Mouse (Mus musculus) ES-E14 (cell line): Measurements from ENCODE around the gene Bicral. TPM values are rescaled to one million over a fixed set of nuclear protein-coding genes. Genes with fewer than 3 reads are reported as not detected.

Experiments used
- DNase-seq: peaks from one replicate; pipeline ENCODE4 v3.0.0-alpha.2; 2013; ENCODE audit warnings: low read depth, low spot score
- H3K27ac ChIP-seq: 2 replicates; pipeline ENCODE4 v1.5.1; 2012; ENCODE audit warnings: low read depth, mild to moderate bottlenecking, low read length, moderate library complexity, mixed read lengths; ENCODE audit not compliant: poor library complexity, insufficient read depth, severe bottlenecking
- H3K36me3 ChIP-seq: 2 replicates; pipeline ENCODE4 v1.6.1; 2012; ENCODE audit warnings: mild to moderate bottlenecking, low read length, moderate library complexity, mixed read lengths; ENCODE audit not compliant: control insufficient read depth, poor library complexity, insufficient read depth, severe bottlenecking
- H3K4me1 ChIP-seq, 2 experiments: fragments of 150-350 bp in 1 of 2; sonication (generic) in 1 of 2; 2 replicates each; pipeline ENCODE4 v1.6.1; 2012; ENCODE audit warnings: low read length in 2 of 2, mild to moderate bottlenecking in 1 of 2, mixed read lengths in 1 of 2; ENCODE audit not compliant: control insufficient read depth in 2 of 2, insufficient read depth in 2 of 2, poor library complexity in 1 of 2
- H3K4me3 ChIP-seq, 2 experiments: fragments of 150-350 bp in 1 of 2; sonication (generic) in 1 of 2; 2 replicates each; pipeline ENCODE4 v1.5.1; 2012; ENCODE audit warnings: low read length in 2 of 2, low read depth in 1 of 2, mild to moderate bottlenecking in 1 of 2, mixed read lengths in 1 of 2; ENCODE audit not compliant: insufficient read depth in 1 of 2, poor library complexity in 1 of 2, severe bottlenecking in 1 of 2
- H3K9ac ChIP-seq: 2 replicates; pipeline ENCODE4 v1.6.1; 2012; ENCODE audit warnings: low read depth, mild to moderate bottlenecking, low read length, mixed read lengths; ENCODE audit not compliant: poor library complexity, insufficient read depth, severe bottlenecking
- H3K9me3 ChIP-seq: fragments of 150-350 bp; sonication (generic); 2 replicates; pipeline ENCODE4 v1.6.1; 2012; ENCODE audit warnings: low read depth, mild to moderate bottlenecking, low read length; ENCODE audit not compliant: control insufficient read depth, insufficient read depth
- CHD2 ChIP-seq: IDR thresholded peaks from 2 replicates; pipeline ENCODE4 v1.6.1; 2014; ENCODE audit warnings: mild to moderate bottlenecking, low read depth, low read length, inconsistent platforms
- HCFC1 ChIP-seq: IDR thresholded peaks from 2 replicates; pipeline ENCODE4 v1.6.1; 2012; ENCODE audit warnings: low read length, inconsistent platforms, borderline replicate concordance; ENCODE audit not compliant: insufficient read depth
- MAFK ChIP-seq: IDR thresholded peaks from 2 replicates; pipeline ENCODE4 v1.6.1; 2014; ENCODE audit warnings: mild to moderate bottlenecking, low read depth, low read length, inconsistent platforms; ENCODE audit not compliant: insufficient read depth
- ZC3H11A ChIP-seq: IDR thresholded peaks from 2 replicates; pipeline ENCODE4 v1.6.1; 2012; ENCODE audit warnings: low read depth, mild to moderate bottlenecking, inconsistent platforms, low read length, borderline replicate concordance
- ZNF384 ChIP-seq: IDR thresholded peaks from 2 replicates; pipeline ENCODE4 v1.6.1; 2012; ENCODE audit warnings: low read depth, low read length, inconsistent platforms
- in situ Hi-C, 2 experiments: fragments of 600-800 bp; cut with MboI; formaldehyde crosslinking; loops; one replicate each; pipeline ENCODE4 v1.15.1; 2025; ENCODE audit warnings: low sequenced_read_pairs in 2 of 2, inconsistent platforms in 1 of 2; ENCODE audit not compliant: unreplicated experiment in 2 of 2
- total RNA-seq: library from RNA; depleted of rRNA; stranded (reverse); fragments of 300-350 nt; gene quantifications from 2 replicates; pipeline ENCODE4 v1.2.3, GENCODE M21; 2012

The Bicral gene
- total RNA-seq, 1 experiment: 20.2 TPM

DNA sequence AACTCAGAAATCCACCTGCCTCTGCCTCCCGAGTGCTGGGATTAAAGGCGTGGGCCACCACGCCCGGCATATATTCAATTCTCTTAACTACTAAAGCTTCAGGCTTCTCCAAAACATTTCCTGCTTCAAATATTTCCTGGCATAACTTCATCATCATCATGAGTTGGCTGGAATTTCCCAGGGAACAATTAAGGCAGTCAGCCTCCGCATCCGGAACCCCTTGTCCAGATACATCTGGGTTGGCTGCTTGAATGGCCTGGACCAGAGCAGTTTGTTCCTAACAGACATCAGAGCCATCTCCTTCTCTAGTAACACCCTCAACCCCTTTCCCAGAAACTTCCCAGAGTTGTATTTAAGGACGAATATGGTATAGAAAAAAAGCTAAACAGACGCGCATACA is 37.1 kb upstream of the Bicral start:
- H3K9ac ChIP-seq: no peak overlapping the region
- peaks cover 4 to 11% of the 10 kb centered on the region in 2 experiments; a peak in 3 of 4 replicates for H3K4me1 ChIP-seq
- no peak overlapping the region for H3K27ac ChIP-seq
- no peak overlapping the region for H3K4me3 ChIP-seq
- no peak for DNase-seq
- TF ChIP-seq ZNF384 (no peak), MAFK (no peak), ZC3H11A (no peak), CHD2 (no peak), HCFC1 (no peak)
- in situ Hi-C loops: no loop called here
- no peaks in the 10 kb centered on the region for H3K9me3 ChIP-seq
- peaks cover 4% of the 10 kb centered on the region; the same call in 1 of the 2 replicates for H3K36me3 ChIP-seq

DNA sequence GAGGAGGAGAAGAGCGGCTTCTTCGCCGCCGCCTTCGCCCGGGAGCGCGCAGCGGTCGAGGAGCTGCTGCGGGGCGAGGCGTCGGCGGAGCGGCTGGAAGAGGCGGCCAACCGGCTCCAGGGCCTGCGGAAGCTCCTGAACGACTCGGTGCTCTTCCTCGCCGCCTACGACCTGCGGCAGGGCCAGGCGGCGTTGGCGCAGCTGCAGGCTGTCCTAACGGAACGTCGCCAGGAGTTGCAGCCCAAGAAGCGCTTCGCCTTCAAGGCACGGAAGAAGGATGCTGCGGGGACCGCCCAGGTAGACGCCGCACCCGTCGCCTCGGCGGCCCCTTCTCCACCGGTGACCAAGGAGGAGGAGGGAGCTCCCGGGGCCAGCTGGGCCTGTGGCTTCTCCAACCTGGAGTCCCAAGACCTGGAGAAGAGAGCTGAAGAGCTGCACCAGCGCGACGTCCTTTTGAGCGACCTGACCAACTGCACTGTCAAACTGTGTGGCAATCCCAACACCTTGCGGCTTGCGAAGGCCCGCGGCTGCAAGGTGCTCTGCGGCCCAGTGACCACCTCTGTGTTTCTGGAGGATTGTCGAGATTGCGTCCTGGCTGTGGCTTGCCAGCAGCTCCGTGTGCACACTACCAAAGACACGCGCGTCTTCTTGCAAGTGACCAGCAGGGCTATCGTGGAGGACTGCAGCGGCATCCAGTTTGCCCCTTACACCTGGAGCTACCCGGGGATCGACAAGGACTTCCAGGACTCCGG is 32.7 kb upstream of the Bicral start:
- H3K9ac ChIP-seq: peak overlapping the region; percentile 87
- DNase-seq: no peak
- H3K4me1 ChIP-seq: peaks cover 4 to 17% of the 10 kb centered on the region in 2 experiments; a peak in 3 of 4 replicates
- in situ Hi-C loops: no loop called here
- H3K9me3 ChIP-seq: no peaks in the 10 kb centered on the region
- H3K27ac ChIP-seq: 0 out of 2 replicates have a peak overlapping the region, but pooled peaks have one; percentile 3
- H3K36me3 ChIP-seq: peaks cover 4% of the 10 kb centered on the region; the same call in 1 of the 2 replicates
- peak overlapping the region; percentile 80 to 98 for H3K4me3 ChIP-seq
- TF ChIP-seq ZC3H11A: no peak
- no peak for TF ChIP-seq HCFC1
- no peak for TF ChIP-seq MAFK
- TF ChIP-seq CHD2: no peak
- no peak for TF ChIP-seq ZNF384

DNA sequence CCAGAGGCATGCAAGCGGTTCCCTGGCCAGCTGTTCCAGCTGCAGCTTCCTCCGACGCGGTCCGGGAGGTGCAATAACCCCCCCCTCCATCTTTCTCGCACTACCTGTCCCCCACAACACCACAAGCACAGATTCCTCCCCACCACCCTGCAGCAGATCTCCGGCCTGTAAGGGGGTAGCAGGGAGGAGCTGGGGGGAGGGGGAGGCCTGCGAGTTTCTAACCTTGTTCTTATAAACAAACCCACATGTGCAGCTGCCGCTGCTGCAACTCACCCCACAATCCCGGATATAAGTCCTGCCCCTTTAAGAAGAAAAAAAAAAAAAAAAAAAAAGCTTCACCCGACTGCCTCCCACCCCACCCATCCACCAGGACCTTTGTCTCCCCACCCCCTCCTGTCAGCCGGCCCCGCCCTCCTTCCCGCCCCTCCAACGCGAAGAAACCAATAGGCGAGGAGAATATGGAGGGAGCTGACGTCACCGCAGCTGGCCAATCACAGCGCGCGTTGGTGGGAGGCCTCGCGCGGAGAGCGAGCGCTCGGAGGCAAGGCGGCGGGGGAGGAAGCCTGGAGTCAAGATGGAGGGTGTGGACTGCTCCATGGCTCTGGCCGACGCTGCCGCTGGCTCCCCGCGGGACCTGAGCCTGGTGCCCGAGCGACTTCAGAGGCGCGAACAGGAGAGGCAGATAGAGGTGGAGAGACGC is 32.0 kb upstream of the Bicral start, which contains the start of gene Tbcc:
Gene Tbcc, plus strand, starts transcription at position 569 of the 700 bp plus-strand sequence.
- H3K4me3 ChIP-seq: peak within 1 kb of the TSS; percentile 87 to 98
- in situ Hi-C loops: no loop called here
- H3K9ac ChIP-seq: peak within 1 kb of the TSS; percentile 87
- peaks cover 4% of the 10 kb centered on the region; the same call in 1 of the 2 replicates for H3K36me3 ChIP-seq
- peak within 1 kb of the TSS; percentile 59; the same call in 1 of the 2 replicates for H3K27ac ChIP-seq
- H3K4me1 ChIP-seq: peaks cover 6 to 22% of the 10 kb centered on the region in 2 experiments
- TF ChIP-seq HCFC1: peak; percentile 29
- peak; percentile 23; the same call in 1 of the 2 replicates for TF ChIP-seq CHD2
- TF ChIP-seq ZNF384: peak; percentile 99
- no peak for TF ChIP-seq MAFK
- TF ChIP-seq ZC3H11A: no peak
- DNase-seq: peak; percentile 98
- no peaks in the 10 kb centered on the region for H3K9me3 ChIP-seq

DNA sequence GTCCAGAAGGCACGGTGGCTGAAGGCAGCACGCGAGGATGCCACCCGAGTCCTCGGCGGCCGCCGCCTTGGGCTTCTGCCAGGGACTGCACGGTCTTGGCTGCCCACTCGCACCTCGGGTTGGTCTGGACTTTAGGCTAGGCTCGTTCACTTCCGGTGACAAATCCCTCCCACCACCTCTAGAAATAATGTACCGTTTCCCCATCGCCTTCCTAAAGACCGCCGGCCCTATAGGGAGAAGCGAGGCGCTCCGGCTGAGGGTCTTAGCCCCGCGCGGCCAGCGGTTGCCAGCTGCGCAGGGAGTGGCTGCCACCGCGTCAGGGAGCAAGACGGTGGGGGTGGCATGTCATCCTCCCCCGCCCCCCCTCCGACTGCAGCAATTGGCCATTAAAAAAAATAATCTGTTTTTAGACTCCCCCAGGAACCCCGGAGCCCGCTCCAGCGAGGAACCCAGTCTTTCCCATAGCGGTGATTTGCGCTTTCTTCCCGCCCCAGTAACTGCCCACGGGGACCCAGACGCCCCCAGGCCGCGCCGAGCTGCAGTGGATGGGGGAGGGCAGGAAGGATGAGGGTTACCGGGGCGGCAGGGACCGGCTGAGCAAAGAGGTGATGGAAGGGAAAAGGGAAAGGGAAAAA is 31.3 kb upstream of the Bicral start:
- no peaks in the 10 kb centered on the region for H3K9me3 ChIP-seq
- peak overlapping the region; percentile 87 to 93 for H3K4me3 ChIP-seq
- no peak for DNase-seq
- H3K27ac ChIP-seq: peak overlapping the region; percentile 59; the same call in 1 of the 2 replicates
- in situ Hi-C loops: no loop called here
- H3K4me1 ChIP-seq: peaks cover 6 to 22% of the 10 kb centered on the region in 2 experiments
- TF ChIP-seq MAFK (no peak), ZC3H11A (no peak), HCFC1 (no peak), ZNF384 (0 out of 2 replicates have a peak, but pooled peaks have one; percentile 0), CHD2 (no peak)
- H3K36me3 ChIP-seq: peaks cover 4% of the 10 kb centered on the region; the same call in 1 of the 2 replicates
- H3K9ac ChIP-seq: peak overlapping the region; percentile 75
